Comparison of ENCODE assay signal across 8 mouse cellular contexts in the genomic region with DNA sequence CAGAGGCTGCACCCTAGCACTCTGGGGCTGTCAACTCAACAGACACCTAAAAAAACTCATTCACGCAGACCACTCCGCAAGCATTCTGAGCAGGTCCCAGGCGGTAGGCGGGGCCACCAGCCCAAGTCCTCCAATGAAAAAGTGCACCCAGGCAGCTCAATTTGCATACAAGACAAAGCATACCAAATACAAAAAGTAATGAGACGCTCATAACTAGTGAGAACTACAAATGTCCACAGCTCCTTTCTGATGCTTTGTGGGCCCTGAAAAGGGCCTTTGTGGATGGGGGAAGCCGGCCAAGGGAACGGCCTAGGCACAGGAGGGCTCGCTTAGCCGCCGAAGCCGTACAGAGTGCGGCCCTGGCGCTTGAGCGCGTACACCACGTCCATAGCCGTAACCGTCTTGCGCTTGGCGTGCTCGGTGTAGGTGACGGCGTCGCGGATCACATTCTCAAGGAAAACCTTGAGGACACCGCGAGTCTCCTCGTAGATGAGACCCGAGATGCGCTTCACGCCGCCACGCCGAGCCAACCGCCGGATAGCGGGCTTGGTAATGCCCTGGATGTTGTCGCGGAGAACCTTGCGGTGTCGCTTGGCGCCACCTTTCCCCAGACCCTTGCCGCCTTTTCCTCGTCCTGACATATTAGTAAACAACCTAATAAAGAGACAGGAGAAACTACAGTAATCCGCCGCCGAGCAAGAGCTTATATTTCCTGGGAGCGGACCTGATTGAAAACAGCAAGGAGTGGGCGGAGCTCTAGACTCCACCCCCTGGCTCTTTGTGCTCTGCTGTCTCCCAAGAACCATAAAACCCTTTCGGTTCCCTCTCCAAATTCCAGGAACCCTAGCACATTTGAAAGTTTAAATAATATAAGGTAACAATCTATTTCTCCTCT. TPM values are rescaled to one million over a fixed set of nuclear protein-coding genes. Genes with fewer than 3 reads are reported as not detected.
A peak's percentile ranks its signal among the peaks of the same experiment; 100 is the strongest.
DNase-seq lines count a peak whose midpoint lies in the region; ATAC-seq lines count a peak whose summit lies in the region.

A gene (minus strand): TSS at position 677 of the 895 bp plus-strand sequence.

- H3K36me3 ChIP-seq in heart, embryonic 13.5 days = no peaks in the 10 kb centered on the region
- no peaks in the 10 kb centered on the region for H3K36me3 ChIP-seq in liver, embryonic 13.5 days
- H3K36me3 ChIP-seq in stomach, embryonic 16.5 days (ENCODE audit: control insufficient read depth, insufficient read depth, low read length) = no peaks in the 10 kb centered on the region

- H3K9me3 ChIP-seq in heart, embryonic 13.5 days = no peaks in the 10 kb centered on the region
- no peaks in the 10 kb centered on the region for H3K9me3 ChIP-seq in liver, embryonic 13.5 days (replicated peaks)
- no peaks in the 10 kb centered on the region for H3K9me3 ChIP-seq in stomach, embryonic 16.5 days (replicated peaks; ENCODE audit: control insufficient read depth, low read length)

- DNase-seq in CD4-positive helper T cell, adult 2 months (ENCODE audit: low read depth, low spot score) = peak; percentile 91
- DNase-seq in brain, embryonic 18.5 days (ENCODE audit: low read depth, low spot score) = peak; percentile 88
- peak; percentile 96 for DNase-seq in kidney, postnatal 10 days
- peak; percentile 92 for DNase-seq in liver, embryonic 13.5 days
- peak; percentile 92 for DNase-seq in neural tube, embryonic 10.5 days (ENCODE audit: extremely low spot score, low spot score)

- H3K9ac ChIP-seq in heart, embryonic 13.5 days = peak within 1 kb of the TSS; percentile 99
- peak within 1 kb of the TSS; percentile 94 for H3K9ac ChIP-seq in liver, embryonic 13.5 days
- peak within 1 kb of the TSS; percentile 95 for H3K9ac ChIP-seq in stomach, embryonic 16.5 days (ENCODE audit: low read length)

- peak within 1 kb of the TSS; percentile 84 for H3K4me3 ChIP-seq in heart, embryonic 13.5 days
- H3K4me3 ChIP-seq in liver, embryonic 13.5 days (replicated peaks) = peak within 1 kb of the TSS; percentile 71
- peak within 1 kb of the TSS; percentile 76 for H3K4me3 ChIP-seq in stomach, embryonic 16.5 days (replicated peaks; ENCODE audit: low read length)

- H3K4me2 ChIP-seq in heart, embryonic 13.5 days = peak within 1 kb of the TSS; percentile 92
- H3K4me2 ChIP-seq in liver, embryonic 13.5 days = peak within 1 kb of the TSS; percentile 88
- H3K4me2 ChIP-seq in stomach, embryonic 16.5 days (ENCODE audit: low read depth, low read length) = peak within 1 kb of the TSS; percentile 74

- peak; percentile 62 for ATAC-seq in erythroid progenitor cell, adult 5-6 weeks (replicated peaks; ENCODE audit: low FRiP score, poor library complexity, severe bottlenecking)
- ATAC-seq in heart, embryonic 13.5 days (ENCODE audit: extremely low read depth, insufficient number of reproducible peaks, low FRiP score, low TSS enrichment) = peak; percentile 48
- peak; percentile 76 for ATAC-seq in liver, embryonic 13.5 days (ENCODE audit: low read depth)
- peak; percentile 65 for ATAC-seq in stomach, embryonic 16.5 days (ENCODE audit: insufficient read depth, low FRiP score)

- no peaks in the 10 kb centered on the region for H3K27me3 ChIP-seq in heart, embryonic 13.5 days (replicated peaks)
- H3K27me3 ChIP-seq in liver, embryonic 13.5 days = no peaks in the 10 kb centered on the region
- no peaks in the 10 kb centered on the region for H3K27me3 ChIP-seq in stomach, embryonic 16.5 days (ENCODE audit: control insufficient read depth, insufficient read depth, low read length)

- WGBS in heart, embryonic 13.5 days = under 1% methylated on average over 50 of the region's 50 CpGs
- WGBS in liver, embryonic 13.5 days (ENCODE audit: insufficient replicate concordance) = under 1% methylated on average over 50 of the region's 50 CpGs
- WGBS in stomach, embryonic 16.5 days = under 1% methylated on average over 50 of the region's 50 CpGs

- H3K27ac ChIP-seq in heart, embryonic 13.5 days (replicated peaks) = peak within 1 kb of the TSS; percentile 100
- H3K27ac ChIP-seq in liver, embryonic 13.5 days = peak within 1 kb of the TSS; percentile 100
- peak within 1 kb of the TSS; percentile 100 for H3K27ac ChIP-seq in stomach, embryonic 16.5 days (ENCODE audit: low read length)

- H3K4me1 ChIP-seq in heart, embryonic 13.5 days = peaks cover 29% of the 10 kb centered on the region
- H3K4me1 ChIP-seq in liver, embryonic 13.5 days (replicated peaks) = peaks cover 67% of the 10 kb centered on the region
- H3K4me1 ChIP-seq in stomach, embryonic 16.5 days (ENCODE audit: control insufficient read depth, insufficient read depth, low read length) = peaks cover 21% of the 10 kb centered on the region

RNA-seq across cellular contexts. Expression of the gene that starts here (rescaled TPM):
- total RNA-seq in erythroid progenitor cell, adult 5-6 weeks (2015; ENCODE audit: low replicate concordance) = 82.5 and 87.6 TPM in 2 replicates
- 74.3 and 120 TPM in 2 replicates for total RNA-seq in erythroid progenitor cell, adult 5-6 weeks (2017; ENCODE audit: low replicate concordance)
- polyA plus RNA-seq in heart, embryonic 13.5 days (2015; fragmentation: Nextera tagmentation; extraction: Ambion mirVana) = 0.11 and 0.34 TPM in 2 replicates
- polyA plus RNA-seq in liver, embryonic 13.5 days (2015; fragmentation: Nextera tagmentation; extraction: Ambion mirVana) = 1.3 and 1.5 TPM in 2 replicates
- polyA plus RNA-seq in stomach, embryonic 16.5 days (2015; fragmentation: Nextera tagmentation; extraction: Ambion mirVana) = 0.83 and 0.89 TPM in 2 replicates

Comparison
In these comparisons a context has a peak if more than half of its experiments do, and no peak if none do; other contexts are left out.
1. Peak in every context shown above with its lines: DNase-seq, ATAC-seq, H3K4me3 ChIP-seq and H3K27ac ChIP-seq.
2. Peak in ATAC-seq, H3K4me3 ChIP-seq, H3K27ac ChIP-seq, H3K9ac ChIP-seq and H3K4me2 ChIP-seq in heart, embryonic 13.5 days; RNA of the gene not detected or under 1 TPM.
3. Peak in ATAC-seq, H3K4me3 ChIP-seq, H3K27ac ChIP-seq, H3K9ac ChIP-seq and H3K4me2 ChIP-seq in stomach, embryonic 16.5 days; RNA of the gene not detected or under 1 TPM.